Mouse (Mus musculus) thymus, adult 18-20 months (tissue): ENCODE results near the gene Smyd4.
"Not testable (repeated sequence)": the region's sequence is repeated elsewhere in the genome, so short reads cannot be mapped to it uniquely, and the experiment has no call there.

Source experiments
- DNase-seq, 2 experiments: peaks; one replicate each; pipeline ENCODE4 v3.0.0; 2022; ENCODE audit warnings: mixed read lengths in 2 of 2

Smyd4 gene

GRCm38 (mm10) chr11:75346556-75347187, 1.6 kb upstream of the Smyd4 start:
- DNase-seq, result no peak

- DNase-seq, result no peak
Measured at GRCm38 (mm10) chr11:75347188-75347585, 1.0 kb upstream of the Smyd4 start.

GRCm38 (mm10) chr11:75347596-75347995, 637 bp upstream of the Smyd4 start:
- no peak for DNase-seq

GRCm38 (mm10) chr11:75348890-75349261, 643 bp downstream of the Smyd4 start:
- no peak for DNase-seq

- DNase-seq, result no peak
Measured at GRCm38 (mm10) chr11:75351225-75351624, 3.0 kb downstream of the Smyd4 start.

GRCm38 (mm10) chr11:75355475-75355874, 7.2 kb downstream of the Smyd4 start:
- DNase-seq, result no peak

- DNase-seq, result no peak
Measured at GRCm38 (mm10) chr11:75377125-75377524, 28.9 kb downstream of the Smyd4 start.

- not testable (repeated sequence) for DNase-seq
Measured at GRCm38 (mm10) chr11:75378786-75379185, 30.6 kb downstream of the Smyd4 start.

GRCm38 (mm10) chr11:75383529-75383928, 35.3 kb downstream of the Smyd4 start:
- DNase-seq, result not testable (repeated sequence)

- DNase-seq, result no peak
Measured at GRCm38 (mm10) chr11:75395611-75396010, 47.4 kb downstream of the Smyd4 start.

GRCm38 (mm10) chr11:75397452-75397851, 49.2 kb downstream of the Smyd4 start:
- no peak for DNase-seq

GRCm38 (mm10) chr11:75399411-75399841, 51.2 kb downstream of the Smyd4 start:
- DNase-seq, result no peak

GRCm38 (mm10) chr11:75400099-75400498, 51.9 kb downstream of the Smyd4 start:
- DNase-seq, result no peak

GRCm38 (mm10) chr11:75402271-75402690, 54.0 kb downstream of the Smyd4 start:
- DNase-seq, result no peak

- no peak for DNase-seq
Measured at GRCm38 (mm10) chr11:75403301-75404052, 55.2 kb downstream of the Smyd4 start.

- DNase-seq, result no peak
Measured at GRCm38 (mm10) chr11:75404801-75405200, 56.6 kb downstream of the Smyd4 start.

- no peak for DNase-seq
Measured at GRCm38 (mm10) chr11:75406104-75406503, 57.9 kb downstream of the Smyd4 start.

GRCm38 (mm10) chr11:75406865-75407264, 58.6 kb downstream of the Smyd4 start:
- DNase-seq, result peak; percentile 32 to 48

- peak; percentile 42 to 60 for DNase-seq
Measured at GRCm38 (mm10) chr11:75409679-75410575, 61.7 kb downstream of the Smyd4 start.

GRCm38 (mm10) chr11:75410591-75410990, 62.4 kb downstream of the Smyd4 start:
- peak in 1 of 2 experiments; percentile 38 for DNase-seq

- no peak for DNase-seq
Measured at GRCm38 (mm10) chr11:75415096-75415495, 66.9 kb downstream of the Smyd4 start.

- DNase-seq, result no peak
Measured at GRCm38 (mm10) chr11:75415994-75416393, 67.8 kb downstream of the Smyd4 start.

GRCm38 (mm10) chr11:75420037-75420436, 71.8 kb downstream of the Smyd4 start:
- no peak for DNase-seq
